Mouse (Mus musculus): ENCODE results near the gene Lsm6. TPM values are rescaled to one million over a fixed set of nuclear protein-coding genes. Genes with fewer than 3 reads are reported as not detected.

The Lsm6 gene
- polyA plus RNA-seq, 1 experiment from 2014 or later, result 199 TPM

DNA sequence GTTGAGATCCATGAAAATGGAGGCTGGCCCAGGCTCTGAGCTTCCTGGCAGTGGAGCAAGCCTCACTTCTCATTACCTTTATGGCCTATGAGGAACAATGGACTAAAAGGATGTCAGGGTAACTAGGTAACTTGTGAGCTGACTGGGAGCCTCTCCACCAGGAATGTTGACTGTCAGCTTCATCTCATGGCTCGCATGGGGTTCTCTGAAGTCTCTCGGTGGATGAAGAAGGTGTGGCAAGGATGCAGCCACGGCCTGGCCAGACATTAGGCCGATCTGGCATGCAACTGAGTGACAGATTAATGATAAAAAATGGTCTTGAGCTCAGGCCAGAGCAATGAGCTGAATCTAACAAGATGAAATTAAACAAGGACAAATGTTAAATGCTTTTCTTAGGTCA, 27.7 kb downstream of the Lsm6 start:
- WGBS, result 85% methylated on average over 4 of the region's 4 CpGs
- no peaks in the 10 kb centered on the region for H3K27me3 ChIP-seq (replicated peaks; ENCODE audit: control insufficient read depth, insufficient read depth, low read length)
- H3K4me3 ChIP-seq (ENCODE audit: low read depth, low read length), result no peak overlapping the region
- no peak overlapping the region for H3K27ac ChIP-seq (ENCODE audit: low read depth, low read length)
- H3K9me3 ChIP-seq (replicated peaks; ENCODE audit: control insufficient read depth, low read length), result no peaks in the 10 kb centered on the region
- no peak overlapping the region for H3K4me2 ChIP-seq (ENCODE audit: low read length)
- H3K9ac ChIP-seq (ENCODE audit: low read length), result no peak overlapping the region
- DNase-seq (ENCODE audit: low spot score), result no peak
- H3K4me1 ChIP-seq (ENCODE audit: control insufficient read depth, insufficient read depth, low read length), result no peaks in the 10 kb centered on the region
- no peak for ATAC-seq
- no peaks in the 10 kb centered on the region for H3K36me3 ChIP-seq (ENCODE audit: control insufficient read depth, insufficient read depth, low read length)

DNA sequence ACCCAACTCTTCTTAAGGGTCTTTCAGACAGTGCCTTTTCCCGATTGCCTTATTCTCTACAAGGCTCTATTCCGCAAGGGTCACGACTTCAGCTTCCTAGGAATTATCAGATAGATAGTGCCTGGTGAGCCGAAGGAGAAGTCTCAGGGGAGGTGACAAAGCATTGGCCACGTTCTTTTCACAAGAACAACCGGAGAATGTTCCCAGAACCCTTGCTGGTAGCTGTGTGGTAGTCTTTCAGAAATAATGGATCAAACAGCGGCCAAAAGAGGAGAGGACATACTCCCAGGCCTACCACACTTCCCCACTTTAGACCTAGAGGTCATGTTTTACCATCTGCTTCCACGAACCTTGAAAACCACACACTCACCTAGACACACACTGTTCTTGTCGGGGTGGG, 44.1 kb downstream of the Lsm6 start:
- WGBS, result 90% methylated on average over 9 of the region's 9 CpGs
- no peak for DNase-seq (ENCODE audit: low spot score)
- Histone ChIP-seq H3K9ac (ENCODE audit: low read length) (no peak overlapping the region), H3K36me3 (ENCODE audit: control insufficient read depth, insufficient read depth, low read length) (no peaks in the 10 kb centered on the region), H3K27me3 (replicated peaks; ENCODE audit: control insufficient read depth, insufficient read depth, low read length) (no peaks in the 10 kb centered on the region), H3K9me3 (replicated peaks; ENCODE audit: control insufficient read depth, low read length) (no peaks in the 10 kb centered on the region), H3K4me3 (ENCODE audit: low read depth, low read length) (no peak overlapping the region), H3K4me2 (ENCODE audit: low read length) (no peak overlapping the region), H3K4me1 (ENCODE audit: control insufficient read depth, insufficient read depth, low read length) (no peaks in the 10 kb centered on the region), H3K27ac (ENCODE audit: low read depth, low read length) (no peak overlapping the region)
- ATAC-seq, result no peak

DNA sequence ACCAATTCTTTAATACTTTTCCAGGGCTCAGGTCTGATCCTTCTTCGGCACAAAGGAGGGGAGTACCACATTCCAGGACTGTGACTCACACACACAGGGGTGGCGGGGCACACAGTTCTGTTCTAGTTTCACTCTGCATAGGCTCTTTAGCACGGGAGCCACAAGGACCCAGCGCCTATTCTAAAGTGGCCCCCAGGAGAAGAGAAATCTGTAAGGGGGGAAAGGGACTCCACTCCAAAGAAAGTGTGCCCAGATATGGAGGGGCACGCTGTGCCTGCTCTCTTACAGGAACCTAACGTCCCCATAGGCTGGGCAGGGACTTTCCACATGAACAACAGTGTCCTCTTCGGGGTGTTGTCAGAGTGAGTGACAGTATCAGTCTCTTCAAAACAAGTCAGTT, 49.7 kb downstream of the Lsm6 start:
- Histone ChIP-seq H3K9ac (ENCODE audit: low read length) (no peak overlapping the region), H3K27me3 (replicated peaks; ENCODE audit: control insufficient read depth, insufficient read depth, low read length) (no peaks in the 10 kb centered on the region), H3K9me3 (replicated peaks; ENCODE audit: control insufficient read depth, low read length) (no peaks in the 10 kb centered on the region), H3K4me2 (ENCODE audit: low read length) (no peak overlapping the region), H3K27ac (ENCODE audit: low read depth, low read length) (no peak overlapping the region), H3K4me3 (ENCODE audit: low read depth, low read length) (no peak overlapping the region), H3K4me1 (ENCODE audit: control insufficient read depth, insufficient read depth, low read length) (no peaks in the 10 kb centered on the region), H3K36me3 (ENCODE audit: control insufficient read depth, insufficient read depth, low read length) (no peaks in the 10 kb centered on the region)
- DNase-seq (ENCODE audit: low spot score) (no peak), ATAC-seq (no peak)
- WGBS, result 59% methylated on average over 7 of the region's 7 CpGs

DNA sequence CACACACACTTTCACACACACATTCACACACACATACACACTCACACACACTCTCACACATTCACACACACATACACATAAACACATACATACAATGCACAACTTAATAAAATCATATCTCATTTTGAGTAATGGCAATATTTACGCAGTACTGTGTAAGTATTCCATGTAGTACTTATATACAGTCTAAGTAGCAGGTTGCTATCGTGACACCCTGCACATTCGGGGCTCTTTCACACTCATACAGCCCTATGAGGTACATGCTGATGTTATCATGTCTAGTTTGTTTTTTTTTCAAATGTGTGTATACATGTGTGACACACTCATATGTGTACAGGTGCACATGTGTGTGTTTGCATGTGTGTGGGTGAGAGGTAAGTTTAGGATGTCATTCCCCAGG, 50.4 kb downstream of the Lsm6 start:
- Histone ChIP-seq H3K4me2 (ENCODE audit: low read length) (no peak overlapping the region), H3K4me3 (ENCODE audit: low read depth, low read length) (no peak overlapping the region), H3K27ac (ENCODE audit: low read depth, low read length) (no peak overlapping the region), H3K9ac (ENCODE audit: low read length) (no peak overlapping the region), H3K9me3 (replicated peaks; ENCODE audit: control insufficient read depth, low read length) (no peaks in the 10 kb centered on the region), H3K4me1 (ENCODE audit: control insufficient read depth, insufficient read depth, low read length) (no peaks in the 10 kb centered on the region), H3K36me3 (ENCODE audit: control insufficient read depth, insufficient read depth, low read length) (no peaks in the 10 kb centered on the region), H3K27me3 (replicated peaks; ENCODE audit: control insufficient read depth, insufficient read depth, low read length) (no peaks in the 10 kb centered on the region)
- no peak for DNase-seq (ENCODE audit: low spot score)
- ATAC-seq, result no peak
- WGBS, result 97% methylated on average over 3 of the region's 3 CpGs

DNA sequence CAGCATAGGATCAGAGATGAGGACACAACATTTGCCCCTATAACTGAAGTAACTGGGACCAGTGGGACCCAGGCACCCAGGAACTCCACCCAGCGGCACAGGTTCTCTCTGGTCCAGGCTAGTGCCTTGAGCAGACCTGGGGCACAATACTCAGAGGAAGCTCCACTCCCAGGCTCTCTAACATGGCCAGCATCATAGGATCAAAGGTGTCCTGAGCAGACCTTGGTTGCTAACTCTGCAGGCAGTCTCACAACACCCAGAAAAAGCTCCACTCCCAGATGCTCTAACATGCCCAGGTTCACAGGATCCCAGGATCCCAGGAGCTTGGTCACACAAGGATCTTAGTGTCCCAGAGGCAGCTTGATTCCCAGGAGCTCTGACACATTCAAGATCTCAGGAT, 55.4 kb downstream of the Lsm6 start:
- no peak overlapping the region for H3K27ac ChIP-seq (ENCODE audit: low read depth, low read length)
- no peaks in the 10 kb centered on the region for H3K27me3 ChIP-seq (replicated peaks; ENCODE audit: control insufficient read depth, insufficient read depth, low read length)
- H3K9ac ChIP-seq (ENCODE audit: low read length), result no peak overlapping the region
- no peaks in the 10 kb centered on the region for H3K4me1 ChIP-seq (ENCODE audit: control insufficient read depth, insufficient read depth, low read length)
- 100% methylated on average over 1 of the region's 1 CpGs for WGBS
- no peak overlapping the region for H3K4me3 ChIP-seq (ENCODE audit: low read depth, low read length)
- no peak for DNase-seq (ENCODE audit: low spot score)
- no peaks in the 10 kb centered on the region for H3K36me3 ChIP-seq (ENCODE audit: control insufficient read depth, insufficient read depth, low read length)
- ATAC-seq, result no peak
- H3K4me2 ChIP-seq (ENCODE audit: low read length), result no peak overlapping the region
- no peaks in the 10 kb centered on the region for H3K9me3 ChIP-seq (replicated peaks; ENCODE audit: control insufficient read depth, low read length)

DNA sequence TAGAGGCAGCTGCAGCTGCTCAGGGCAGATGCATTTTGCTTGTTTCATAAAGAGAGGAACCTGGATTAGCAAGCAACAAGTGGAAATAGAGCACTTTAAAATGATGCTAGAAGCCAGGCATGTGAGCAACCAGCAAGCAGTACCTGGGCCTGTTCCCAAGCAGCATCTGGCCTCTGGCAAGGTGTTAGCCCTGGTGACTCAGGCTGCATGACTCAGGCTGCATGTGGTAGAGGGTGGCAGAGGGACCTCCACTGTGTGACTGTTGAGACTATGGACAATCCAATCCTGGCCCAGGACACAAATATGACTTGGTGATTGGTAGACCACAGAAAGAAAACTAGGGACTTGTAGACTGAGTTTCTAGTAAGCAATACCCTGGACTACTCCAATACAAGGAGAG, 56.0 kb downstream of the Lsm6 start:
- Histone ChIP-seq H3K9me3 (replicated peaks; ENCODE audit: control insufficient read depth, low read length) (no peaks in the 10 kb centered on the region), H3K27ac (ENCODE audit: low read depth, low read length) (no peak overlapping the region), H3K4me1 (ENCODE audit: control insufficient read depth, insufficient read depth, low read length) (no peaks in the 10 kb centered on the region), H3K9ac (ENCODE audit: low read length) (no peak overlapping the region), H3K27me3 (replicated peaks; ENCODE audit: control insufficient read depth, insufficient read depth, low read length) (no peaks in the 10 kb centered on the region), H3K4me2 (ENCODE audit: low read length) (no peak overlapping the region), H3K36me3 (ENCODE audit: control insufficient read depth, insufficient read depth, low read length) (no peaks in the 10 kb centered on the region), H3K4me3 (ENCODE audit: low read depth, low read length) (no peak overlapping the region)
- no peak for DNase-seq (ENCODE audit: low spot score)
- no peak for ATAC-seq

DNA sequence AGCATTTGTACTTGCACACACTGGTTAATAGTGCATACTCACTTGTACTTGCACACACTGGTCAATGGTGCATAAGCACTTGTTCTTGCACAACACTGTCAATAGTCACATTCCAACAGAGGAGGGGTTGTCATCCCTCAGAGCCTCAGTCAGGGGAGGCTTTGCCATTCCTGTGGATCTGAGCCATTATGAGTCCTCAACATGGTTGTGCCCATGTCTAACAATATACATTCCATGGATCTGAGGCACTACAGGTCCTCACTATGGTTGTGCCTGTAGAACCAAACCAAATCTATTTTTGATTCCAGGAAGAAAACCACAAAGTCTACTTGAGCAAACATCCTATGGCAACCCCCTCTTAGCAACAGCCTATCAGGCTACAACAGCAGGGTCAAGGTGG, 61.8 kb downstream of the Lsm6 start:
- Histone ChIP-seq H3K4me3 (ENCODE audit: low read depth, low read length) (no peak overlapping the region), H3K36me3 (ENCODE audit: control insufficient read depth, insufficient read depth, low read length) (no peaks in the 10 kb centered on the region), H3K27me3 (replicated peaks; ENCODE audit: control insufficient read depth, insufficient read depth, low read length) (no peaks in the 10 kb centered on the region), H3K4me1 (ENCODE audit: control insufficient read depth, insufficient read depth, low read length) (no peaks in the 10 kb centered on the region), H3K4me2 (ENCODE audit: low read length) (no peak overlapping the region), H3K27ac (ENCODE audit: low read depth, low read length) (no peak overlapping the region), H3K9me3 (replicated peaks; ENCODE audit: control insufficient read depth, low read length) (no peaks in the 10 kb centered on the region; the same call in 1 of the 2 replicates), H3K9ac (ENCODE audit: low read length) (no peak overlapping the region)
- ATAC-seq (no peak), DNase-seq (ENCODE audit: low spot score) (no peak)

DNA sequence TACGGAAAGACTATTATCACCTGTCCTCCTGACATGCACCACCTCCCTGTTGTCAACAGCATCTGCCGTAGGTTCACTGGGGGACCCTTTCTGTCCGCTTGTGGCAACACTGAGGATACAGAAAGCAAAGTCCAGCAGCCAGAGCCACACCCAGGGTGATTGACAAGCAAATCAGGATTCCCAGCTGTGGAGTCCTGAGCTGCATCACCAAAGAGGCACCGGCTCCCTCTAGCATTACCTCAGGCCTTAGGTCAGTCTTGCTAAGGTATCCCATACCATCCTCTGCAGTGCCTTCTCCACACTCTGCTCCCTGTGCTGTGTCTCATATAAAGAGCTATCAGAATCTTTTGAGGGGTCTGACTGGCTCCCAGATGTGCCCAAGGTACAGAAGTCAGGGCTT, 66.0 kb downstream of the Lsm6 start:
- no peaks in the 10 kb centered on the region for H3K27me3 ChIP-seq (replicated peaks; ENCODE audit: control insufficient read depth, insufficient read depth, low read length)
- H3K36me3 ChIP-seq (ENCODE audit: control insufficient read depth, insufficient read depth, low read length), result no peaks in the 10 kb centered on the region
- no peak overlapping the region for H3K27ac ChIP-seq (ENCODE audit: low read depth, low read length)
- DNase-seq (ENCODE audit: low spot score), result no peak
- ATAC-seq, result no peak
- no peaks in the 10 kb centered on the region for H3K4me1 ChIP-seq (ENCODE audit: control insufficient read depth, insufficient read depth, low read length)
- WGBS, result 78% methylated on average over 4 of the region's 4 CpGs
- no peak overlapping the region for H3K4me3 ChIP-seq (ENCODE audit: low read depth, low read length)
- no peak overlapping the region for H3K9ac ChIP-seq (ENCODE audit: low read length)
- no peak overlapping the region for H3K4me2 ChIP-seq (ENCODE audit: low read length)
- H3K9me3 ChIP-seq (replicated peaks; ENCODE audit: control insufficient read depth, low read length), result no peaks in the 10 kb centered on the region; the same call in 1 of the 2 replicates
